Mouse (Mus musculus): ENCODE data around the gene Nr2e1.

GRCm38 (mm10) chr10:42533836-42534453, 49.5 kb downstream of the Nr2e1 start:
- no peak for TF ChIP-seq EP300 (IDR thresholded peaks at IDR 0.05; ENCODE audit: low read depth)
- no peak for TF ChIP-seq CTCF (IDR thresholded peaks at IDR 0.05; ENCODE audit: low read depth)
